Mouse (Mus musculus) G1E (cell line): ENCODE data around the gene Tespa1.

Source experiments
- CTCF ChIP-seq: IDR thresholded peaks from 2 replicates; pipeline ENCODE4 v1.5.1; 2012; ENCODE audit warnings: low read depth, low read length, inconsistent platforms, mixed read lengths
- GATA1 ChIP-seq: IDR thresholded peaks from 2 replicates; pipeline ENCODE4 v1.6.1; 2012; ENCODE audit warnings: borderline replicate concordance, low read length, inconsistent platforms, mixed read lengths
- TAL1 ChIP-seq: conservative IDR thresholded peaks from 2 replicates; pipeline ENCODE4 v1.6.1; 2012; ENCODE audit warnings: low read depth, low read length, inconsistent platforms, mixed read lengths

- no peak for TF ChIP-seq CTCF
- no peak for TF ChIP-seq GATA1
- TF ChIP-seq TAL1: no peak
These were observed 46.9 kb upstream of the Tespa1 start for GRCm38 (mm10) chr10:130275759-130276158.
